Mouse (Mus musculus): ENCODE measurements around the gene Hivep3. TPM values are rescaled to one million over a fixed set of nuclear protein-coding genes. Genes with fewer than 3 reads are reported as not detected.

The Hivep3 gene
- polyA plus RNA-seq, 1 experiment from 2014 or later: 2.1 TPM

DNA sequence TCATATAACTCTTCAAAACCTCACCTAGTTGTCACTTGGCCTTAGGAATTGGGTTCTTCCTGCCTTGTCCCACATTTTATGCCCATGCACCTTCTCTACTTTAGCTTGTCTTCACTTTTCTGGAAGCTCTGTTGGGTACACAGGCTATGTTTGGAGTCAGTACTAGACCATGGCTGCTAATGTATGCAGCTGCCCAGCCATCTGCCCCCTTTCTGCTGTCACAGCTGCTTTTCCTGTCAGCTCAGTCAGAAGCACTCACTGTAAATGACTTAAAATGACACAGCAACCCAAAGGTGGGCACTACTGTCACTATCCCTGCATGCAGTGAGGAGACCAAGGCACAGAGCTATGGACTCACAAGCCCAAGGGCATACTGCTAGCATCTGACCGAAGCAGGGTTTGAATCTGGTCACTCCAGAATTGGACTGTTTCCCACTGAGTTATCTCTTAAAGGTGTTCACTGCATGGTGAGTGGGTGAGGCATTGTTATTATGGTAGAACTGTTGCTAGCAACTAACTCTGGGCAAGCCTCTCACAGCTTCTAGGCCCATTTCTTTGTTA lies 104.0 kb downstream of the Hivep3 start:
- H3K27me3 ChIP-seq (ENCODE audit: insufficient read depth, poor library complexity, severe bottlenecking): no peaks in the 10 kb centered on the region
- no peak overlapping the region for H3K27ac ChIP-seq
- peaks cover 9% of the 10 kb centered on the region; the same call in 1 of the 2 replicates for H3K4me1 ChIP-seq (replicated peaks)
- no peak overlapping the region for H3K4me3 ChIP-seq
- no peak for DNase-seq (ENCODE audit: low spot score)
- 95% methylated on average over 1 of the region's 1 CpGs for WGBS
- H3K9me3 ChIP-seq: no peaks in the 10 kb centered on the region
- no peaks in the 10 kb centered on the region for H3K36me3 ChIP-seq

DNA sequence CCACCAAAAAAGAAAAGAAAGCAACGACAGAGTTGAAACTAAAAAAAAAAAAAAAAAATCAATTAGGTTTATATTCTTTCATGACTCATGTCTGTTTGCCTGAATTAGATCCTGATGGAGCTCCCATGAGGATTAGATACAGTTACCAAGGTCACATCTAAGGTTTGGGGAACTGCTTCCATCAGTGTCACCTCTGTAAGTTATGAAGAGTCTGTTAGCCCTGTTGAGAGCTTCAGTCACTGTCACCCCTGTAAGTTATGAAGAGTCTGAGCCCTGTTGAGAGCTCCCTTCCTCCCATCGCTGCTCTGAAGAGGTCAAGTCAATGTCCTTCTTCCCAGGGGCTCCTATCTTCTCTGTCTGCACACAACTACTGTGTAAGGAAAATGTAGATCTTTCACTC lies 104.7 kb downstream of the Hivep3 start:
- Histone ChIP-seq H3K27me3 (ENCODE audit: insufficient read depth, poor library complexity, severe bottlenecking) (no peaks in the 10 kb centered on the region), H3K9me3 (no peaks in the 10 kb centered on the region), H3K27ac (no peak overlapping the region), H3K4me1 (replicated peaks) (peaks cover 9% of the 10 kb centered on the region; the same call in 1 of the 2 replicates), H3K4me3 (no peak overlapping the region), H3K36me3 (no peaks in the 10 kb centered on the region)
- 88% methylated on average over 2 of the region's 2 CpGs for WGBS
- no peak for DNase-seq (ENCODE audit: low spot score)

DNA sequence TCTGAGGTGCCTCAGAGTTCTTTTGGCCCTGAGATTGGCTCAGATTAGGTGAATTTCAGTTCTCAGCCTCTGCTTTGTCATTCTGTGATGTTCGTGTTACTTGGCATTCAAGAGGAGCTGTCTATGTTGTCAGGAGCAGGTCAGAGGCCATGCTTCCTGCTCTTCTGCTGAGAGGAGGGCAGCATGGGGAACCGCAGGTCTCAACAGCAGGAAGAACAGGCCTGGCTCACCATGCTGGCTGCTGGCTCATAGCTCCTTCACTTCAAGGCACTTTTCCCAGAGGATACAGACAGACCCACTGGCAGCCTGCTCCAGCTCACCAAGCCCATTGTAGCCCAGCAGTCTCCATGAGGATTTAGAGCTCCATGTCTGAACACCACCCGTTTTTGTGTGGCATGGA lies 109.7 kb downstream of the Hivep3 start:
- DNase-seq (ENCODE audit: low spot score): no peak
- Histone ChIP-seq H3K27me3 (ENCODE audit: insufficient read depth, poor library complexity, severe bottlenecking) (no peaks in the 10 kb centered on the region), H3K9me3 (no peaks in the 10 kb centered on the region), H3K4me1 (replicated peaks) (0 out of 2 replicates have a peak, but pooled peaks cover 6% of the 10 kb centered on the region), H3K27ac (no peak overlapping the region), H3K4me3 (no peak overlapping the region), H3K36me3 (no peaks in the 10 kb centered on the region)
- WGBS: 58% methylated on average over 3 of the region's 3 CpGs

DNA sequence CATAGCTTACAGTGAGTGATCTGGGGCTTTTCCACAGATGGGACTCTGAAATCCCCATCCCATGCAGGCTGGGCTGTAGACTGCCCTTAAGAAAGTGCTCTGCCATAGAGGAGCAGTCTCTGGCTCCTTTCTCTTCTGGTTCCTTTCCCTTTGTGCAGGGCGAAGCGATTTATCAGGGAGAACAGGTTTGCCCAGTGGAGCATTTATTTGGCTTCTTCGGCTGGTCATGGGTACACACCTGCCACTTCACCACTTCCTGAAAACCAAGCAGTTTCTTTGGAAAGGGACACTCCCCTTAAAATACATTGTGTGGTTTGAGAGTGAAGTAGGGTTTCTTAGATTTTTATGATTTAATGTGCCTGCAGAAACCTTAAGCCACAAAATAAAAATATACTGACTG lies 110.7 kb downstream of the Hivep3 start:
- 0 out of 2 replicates have a peak, but pooled peaks cover 3% of the 10 kb centered on the region for H3K4me1 ChIP-seq (replicated peaks)

DNA sequence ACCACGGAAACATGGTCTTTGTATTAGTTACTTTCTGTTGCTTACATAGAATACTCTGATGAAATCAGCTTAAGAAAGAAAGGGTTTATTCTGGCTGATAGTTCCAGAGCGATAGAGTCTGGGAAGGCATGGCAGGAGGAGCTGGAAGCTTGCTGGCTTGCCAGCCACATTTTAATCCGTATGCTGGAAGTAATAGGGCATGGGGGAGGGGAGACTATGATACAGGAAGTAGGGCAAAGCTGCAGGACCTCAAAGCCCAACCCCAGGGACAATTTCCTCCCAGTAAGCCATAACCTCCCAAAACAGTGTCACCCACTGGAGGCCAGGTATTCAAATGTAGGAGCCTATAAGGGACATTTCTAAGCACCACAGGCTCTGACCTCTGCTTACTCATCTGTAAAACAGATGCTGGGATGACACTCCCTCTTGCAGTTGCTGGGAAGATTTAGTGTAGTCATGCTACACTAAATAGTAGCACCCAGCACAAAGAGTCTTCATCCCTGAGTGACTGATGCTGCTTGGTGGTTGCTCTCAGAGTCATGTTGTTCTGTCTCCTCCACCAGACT lies 112.1 kb downstream of the Hivep3 start:
- no peak for DNase-seq (ENCODE audit: low spot score)
- no peaks in the 10 kb centered on the region for H3K9me3 ChIP-seq
- H3K4me3 ChIP-seq: no peak overlapping the region
- no peak overlapping the region for H3K27ac ChIP-seq
- 0 out of 2 replicates have a peak, but pooled peaks cover 3% of the 10 kb centered on the region for H3K4me1 ChIP-seq (replicated peaks)
- H3K27me3 ChIP-seq (ENCODE audit: insufficient read depth, poor library complexity, severe bottlenecking): no peaks in the 10 kb centered on the region
- WGBS: 75% methylated on average over 3 of the region's 3 CpGs
- no peaks in the 10 kb centered on the region for H3K36me3 ChIP-seq

More for the DNA sequence above, 110.7 kb downstream of the Hivep3 start:
- no peaks in the 10 kb centered on the region for H3K36me3 ChIP-seq
- DNase-seq (ENCODE audit: low spot score): no peak
- H3K4me3 ChIP-seq: no peak overlapping the region
- no peak overlapping the region for H3K27ac ChIP-seq
- no peaks in the 10 kb centered on the region for H3K9me3 ChIP-seq
- H3K27me3 ChIP-seq (ENCODE audit: insufficient read depth, poor library complexity, severe bottlenecking): no peaks in the 10 kb centered on the region
- WGBS: 79% methylated on average over 3 of the region's 3 CpGs

DNA sequence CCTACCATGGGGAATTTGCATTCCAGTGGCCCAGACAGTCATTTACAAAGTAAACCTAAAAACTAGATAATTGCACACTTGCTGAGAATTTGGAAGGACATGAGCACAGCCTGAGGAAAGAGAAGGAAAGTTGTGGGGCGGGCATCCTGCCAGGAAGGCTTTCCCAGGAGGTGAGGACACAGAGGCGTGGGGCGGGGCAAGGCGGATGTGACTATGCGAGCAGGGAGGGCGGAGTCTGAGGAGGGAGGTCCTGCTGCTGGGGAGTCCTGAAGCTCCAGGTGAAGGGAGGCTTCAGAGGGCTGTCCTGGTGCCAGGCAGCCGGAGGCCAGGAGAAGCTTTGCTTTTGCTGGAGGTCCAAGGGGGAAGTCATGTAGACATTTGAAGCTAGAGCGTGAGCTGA lies 118.9 kb downstream of the Hivep3 start:
- Histone ChIP-seq H3K4me3 (no peak overlapping the region), H3K9me3 (no peaks in the 10 kb centered on the region), H3K4me1 (replicated peaks) (no peaks in the 10 kb centered on the region), H3K27me3 (ENCODE audit: insufficient read depth, poor library complexity, severe bottlenecking) (no peaks in the 10 kb centered on the region), H3K36me3 (no peaks in the 10 kb centered on the region), H3K27ac (no peak overlapping the region)
- DNase-seq (ENCODE audit: low spot score): no peak
- WGBS: 61% methylated on average over 8 of the region's 8 CpGs

DNA sequence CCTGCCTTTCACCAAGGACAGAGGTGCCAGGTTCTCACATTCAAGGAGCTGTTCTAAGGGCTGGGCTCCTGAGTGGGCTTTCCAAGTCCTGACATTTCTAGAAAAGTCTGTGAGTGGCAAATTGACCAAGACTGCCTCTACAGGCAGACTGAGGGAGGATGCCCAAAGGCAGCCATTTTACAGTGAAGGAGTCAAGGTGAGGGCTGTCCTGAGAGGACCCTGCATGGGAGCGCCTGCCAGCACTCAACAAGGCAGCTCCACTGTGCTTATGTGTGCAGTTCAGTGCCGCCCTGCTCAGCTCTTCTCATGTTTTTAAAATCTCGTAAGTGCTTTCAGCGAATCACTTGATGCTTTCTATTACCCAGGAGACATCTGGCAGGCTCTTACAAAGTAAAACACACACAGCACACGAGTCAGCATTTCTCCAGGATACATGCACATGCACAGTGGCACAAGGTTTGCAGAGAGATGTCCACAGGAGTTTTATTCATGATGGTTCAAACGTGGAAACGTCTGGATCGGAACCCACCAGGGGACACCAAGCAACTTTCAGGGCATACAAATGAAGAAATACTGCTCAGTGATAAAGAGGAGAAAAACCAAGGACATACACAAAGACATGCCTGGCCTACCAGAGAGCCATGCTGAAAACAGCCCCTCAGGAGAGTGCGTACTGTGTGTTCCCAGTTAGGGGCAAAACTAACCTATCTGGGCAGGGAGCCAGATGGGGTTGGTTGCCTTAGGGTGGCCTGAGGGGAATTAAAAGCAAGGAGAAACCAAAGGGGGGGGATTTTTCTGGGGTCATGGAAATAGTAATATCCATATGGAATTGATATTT lies 120.9 kb downstream of the Hivep3 start:
- no peaks in the 10 kb centered on the region for H3K9me3 ChIP-seq
- H3K27ac ChIP-seq: no peak overlapping the region
- no peaks in the 10 kb centered on the region for H3K4me1 ChIP-seq (replicated peaks)
- H3K36me3 ChIP-seq: no peaks in the 10 kb centered on the region
- H3K4me3 ChIP-seq: no peak overlapping the region
- DNase-seq (ENCODE audit: low spot score): no peak
- no peaks in the 10 kb centered on the region for H3K27me3 ChIP-seq (ENCODE audit: insufficient read depth, poor library complexity, severe bottlenecking)
- WGBS: 82% methylated on average over 9 of the region's 9 CpGs

DNA sequence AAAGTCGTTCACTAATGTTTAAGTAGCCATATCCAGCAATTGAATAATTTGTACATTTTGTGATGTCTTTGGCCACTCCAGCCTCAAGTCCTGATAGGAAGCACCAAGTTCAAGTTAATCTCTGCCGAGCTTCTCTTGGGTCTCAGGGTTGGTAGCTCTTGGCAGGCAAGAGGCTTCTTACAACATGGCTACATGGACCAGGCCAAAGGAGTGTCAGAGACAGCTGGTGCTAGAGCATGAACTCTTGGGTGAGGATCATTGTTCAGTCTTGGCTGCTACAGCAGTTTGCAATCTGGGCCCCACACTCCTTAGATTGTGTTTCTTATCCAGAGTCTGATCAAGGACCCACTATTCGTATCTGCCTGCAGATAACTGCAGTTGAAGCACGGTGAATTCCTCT lies 125.9 kb downstream of the Hivep3 start:
- H3K36me3 ChIP-seq: no peaks in the 10 kb centered on the region
- H3K27ac ChIP-seq: no peak overlapping the region
- H3K27me3 ChIP-seq (ENCODE audit: insufficient read depth, poor library complexity, severe bottlenecking): no peaks in the 10 kb centered on the region
- 74% methylated on average over 4 of the region's 4 CpGs for WGBS
- H3K4me3 ChIP-seq: no peak overlapping the region
- H3K9me3 ChIP-seq: no peaks in the 10 kb centered on the region
- no peaks in the 10 kb centered on the region for H3K4me1 ChIP-seq (replicated peaks)
- DNase-seq (ENCODE audit: low spot score): no peak

DNA sequence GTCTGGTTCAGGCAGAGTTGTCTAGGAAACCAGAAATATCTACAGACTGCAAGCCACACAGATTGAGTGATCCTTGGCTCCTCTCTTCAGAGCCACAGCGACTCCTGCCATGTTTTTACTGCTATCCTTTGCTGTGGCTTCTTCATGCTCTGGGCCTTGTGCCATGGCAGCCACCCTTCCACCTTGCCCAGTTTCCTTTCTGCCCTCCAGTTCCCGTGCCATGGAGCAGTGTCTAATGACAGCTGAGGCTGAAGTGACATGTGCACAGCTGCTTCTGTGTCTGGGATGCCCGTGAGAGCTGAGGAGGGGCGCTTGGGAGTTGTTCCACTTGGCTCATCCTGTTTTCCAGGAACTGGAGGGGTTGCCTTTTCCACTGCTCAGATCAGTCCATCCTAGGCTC lies 127.4 kb downstream of the Hivep3 start:
- 83% methylated on average over 4 of the region's 4 CpGs for WGBS

DNA sequence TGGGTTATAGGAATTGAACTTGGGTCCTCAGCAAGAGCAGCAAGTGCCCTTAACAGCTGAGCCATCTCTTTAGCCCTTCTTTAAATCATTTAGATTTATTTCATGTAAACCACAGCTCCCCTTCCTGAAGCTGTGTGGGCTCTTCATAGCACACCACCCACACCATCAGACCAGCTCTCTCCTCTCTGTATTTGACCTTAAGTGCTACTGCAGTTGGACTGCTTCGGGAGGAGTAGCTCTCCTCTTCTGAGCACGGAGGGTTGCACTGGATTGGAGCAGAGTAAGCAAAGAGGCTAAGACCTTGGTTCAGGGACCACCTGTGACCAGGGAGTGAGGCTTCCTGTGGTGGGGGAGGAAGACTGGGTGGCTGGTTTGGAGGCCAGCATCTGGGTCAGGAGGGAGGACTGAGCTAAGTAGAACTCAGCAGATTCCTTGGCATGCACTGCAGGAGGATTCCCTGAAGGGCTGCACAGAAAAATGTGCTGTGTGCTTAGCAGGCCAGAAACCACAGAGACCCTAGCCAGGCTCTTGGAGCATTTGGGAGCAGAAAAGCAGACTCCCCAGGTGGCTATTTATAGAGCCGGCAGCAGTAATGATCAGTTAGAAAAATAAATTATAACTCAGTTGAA lies 132.4 kb downstream of the Hivep3 start:
- Histone ChIP-seq H3K4me1 (replicated peaks) (no peaks in the 10 kb centered on the region), H3K4me3 (no peak overlapping the region), H3K27me3 (ENCODE audit: insufficient read depth, poor library complexity, severe bottlenecking) (no peaks in the 10 kb centered on the region), H3K36me3 (no peaks in the 10 kb centered on the region), H3K9me3 (no peaks in the 10 kb centered on the region), H3K27ac (no peak overlapping the region)
- 68% methylated on average over 3 of the region's 3 CpGs for WGBS
- no peak for DNase-seq (ENCODE audit: low spot score)

More for the DNA sequence above, 127.4 kb downstream of the Hivep3 start:
- Histone ChIP-seq H3K9me3 (no peaks in the 10 kb centered on the region), H3K27ac (no peak overlapping the region), H3K36me3 (no peaks in the 10 kb centered on the region), H3K27me3 (ENCODE audit: insufficient read depth, poor library complexity, severe bottlenecking) (no peaks in the 10 kb centered on the region), H3K4me1 (replicated peaks) (no peaks in the 10 kb centered on the region), H3K4me3 (no peak overlapping the region)
- no peak for DNase-seq (ENCODE audit: low spot score)

DNA sequence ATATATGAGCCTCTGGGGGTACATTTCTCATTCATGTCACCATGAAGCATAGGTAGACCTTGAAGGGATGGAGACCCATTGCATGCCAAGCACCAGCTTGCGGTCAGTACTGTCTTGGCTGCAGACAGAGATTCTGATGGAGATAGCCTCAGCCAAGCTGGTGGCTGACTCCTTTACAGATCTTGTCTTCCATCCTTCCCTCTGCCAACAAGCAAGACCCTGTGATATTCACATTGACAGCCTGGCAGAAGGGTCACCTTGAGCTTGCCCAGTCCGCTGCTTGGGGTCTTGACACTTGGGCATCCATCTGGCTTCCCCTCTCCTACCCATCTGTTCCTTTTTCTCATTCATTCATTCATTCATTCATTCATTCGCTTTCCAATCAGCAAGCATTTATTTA lies 133.5 kb downstream of the Hivep3 start:
- DNase-seq (ENCODE audit: low spot score): no peak
- Histone ChIP-seq H3K36me3 (no peaks in the 10 kb centered on the region), H3K9me3 (no peaks in the 10 kb centered on the region), H3K4me1 (replicated peaks) (no peaks in the 10 kb centered on the region), H3K27me3 (ENCODE audit: insufficient read depth, poor library complexity, severe bottlenecking) (no peaks in the 10 kb centered on the region), H3K27ac (no peak overlapping the region), H3K4me3 (no peak overlapping the region)
- WGBS: 87% methylated on average over 3 of the region's 3 CpGs

DNA sequence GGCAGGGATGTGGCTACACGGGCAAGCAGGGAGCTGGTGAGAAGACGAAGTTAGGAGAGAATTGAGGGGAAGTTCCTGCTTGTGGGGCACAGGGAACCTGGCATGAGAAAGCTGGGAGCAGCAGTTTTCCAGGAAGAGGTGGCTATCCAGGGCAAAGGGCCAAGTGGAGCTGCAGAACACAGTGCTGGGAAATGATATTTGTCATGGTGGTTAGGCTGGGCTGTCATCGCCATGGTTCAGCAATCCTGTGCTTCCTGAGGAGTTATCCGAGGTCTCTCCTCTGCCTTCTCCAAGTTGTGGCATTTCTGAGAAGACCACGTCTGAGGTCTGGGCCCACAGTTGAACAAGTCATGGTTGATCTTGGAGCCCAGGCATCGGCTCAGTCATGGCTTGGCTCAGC lies 136.8 kb downstream of the Hivep3 start:
- no peaks in the 10 kb centered on the region for H3K4me1 ChIP-seq (replicated peaks)
- 82% methylated on average over 6 of the region's 6 CpGs for WGBS
- no peak overlapping the region for H3K4me3 ChIP-seq
- H3K36me3 ChIP-seq: no peaks in the 10 kb centered on the region
- no peaks in the 10 kb centered on the region for H3K27me3 ChIP-seq (ENCODE audit: insufficient read depth, poor library complexity, severe bottlenecking)
- H3K27ac ChIP-seq: no peak overlapping the region
- no peak for DNase-seq (ENCODE audit: low spot score)
- no peaks in the 10 kb centered on the region for H3K9me3 ChIP-seq

DNA sequence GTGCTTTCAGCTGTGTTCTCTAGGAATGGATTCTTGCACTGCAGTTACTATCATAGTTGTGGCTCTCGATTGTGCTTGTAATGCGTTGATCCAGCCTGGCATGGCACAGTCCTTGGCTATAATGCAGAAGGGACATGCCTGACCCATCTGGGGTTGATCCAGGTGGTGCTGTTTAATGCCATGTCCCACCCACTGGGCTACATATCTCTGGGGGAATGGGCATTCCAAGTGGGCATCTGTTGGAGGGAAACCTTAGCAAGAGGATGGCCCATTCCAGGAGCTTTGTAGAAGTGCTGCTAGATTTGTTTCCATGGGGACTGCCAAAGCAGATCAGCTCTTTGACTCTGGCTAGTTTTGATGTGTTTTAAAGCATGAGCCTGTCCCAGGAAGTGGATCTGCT lies 137.9 kb downstream of the Hivep3 start:
- H3K4me3 ChIP-seq: no peak overlapping the region
- H3K9me3 ChIP-seq: no peaks in the 10 kb centered on the region
- no peak overlapping the region for H3K27ac ChIP-seq
- WGBS: 91% methylated on average over 2 of the region's 2 CpGs
- no peaks in the 10 kb centered on the region for H3K36me3 ChIP-seq
- H3K27me3 ChIP-seq (ENCODE audit: insufficient read depth, poor library complexity, severe bottlenecking): no peaks in the 10 kb centered on the region
- H3K4me1 ChIP-seq (replicated peaks): no peaks in the 10 kb centered on the region
- no peak for DNase-seq (ENCODE audit: low spot score)

Data from hindbrain, embryonic 10.5 days (tissue).